Mouse (Mus musculus) lung, postnatal 0 days (tissue): ENCODE results near the gene Pde4d.

Experiments used
- CTCF ChIP-seq: IDR thresholded peaks from 2 replicates; pipeline ENCODE4 v1.5.1; 2016; ENCODE audit warnings: antibody characterized with exemption, mild to moderate bottlenecking
- EP300 ChIP-seq: IDR thresholded peaks from 2 replicates; pipeline ENCODE4 v1.6.1; 2016; ENCODE audit warnings: antibody characterized with exemption, mild to moderate bottlenecking, control low read depth

DNA sequence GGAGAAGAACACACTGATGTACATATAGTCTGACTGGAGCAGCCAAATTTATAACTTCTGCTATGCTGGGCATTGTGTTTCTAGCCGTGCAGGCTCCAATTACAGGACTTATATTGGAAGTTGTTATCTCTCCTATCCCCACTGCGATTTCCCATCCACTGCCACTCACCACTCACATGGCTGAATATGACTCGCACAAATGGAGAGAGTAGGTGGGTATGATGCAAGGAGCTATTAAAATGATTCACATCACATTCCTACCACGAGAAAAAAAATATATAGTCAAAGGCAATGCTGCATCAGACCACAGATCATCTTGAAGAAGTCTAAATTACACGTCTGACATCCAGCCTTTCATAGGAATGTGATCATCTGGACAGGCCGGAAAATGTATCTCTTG, 725.5 kb downstream of the Pde4d start:
- TF ChIP-seq CTCF (no peak), EP300 (no peak)
